Mouse (Mus musculus) neural tube, embryonic 15.5 days (tissue): ENCODE measurements around the gene Gm21970. TPM values are rescaled to one million over a fixed set of nuclear protein-coding genes. Genes with fewer than 3 reads are reported as not detected.
A peak's percentile ranks its signal among the peaks of the same experiment; 100 is the strongest.

Experiments
- ATAC-seq: fragments of 200-750 bp; cut with Nextera tagmentation; 2 replicates; pipeline ENCODE4 v1.8.0; 2017; ENCODE audit warnings: mild to moderate bottlenecking, moderate TSS enrichment, moderate library complexity; ENCODE audit not compliant: low FRiP score
- H3K27ac ChIP-seq: fragments of 300-500 bp; sonication (generic); replicated peaks from 2 replicates; pipeline ENCODE4 v1.5.1; 2015; ENCODE audit warnings: mild to moderate bottlenecking, inconsistent platforms
- H3K27me3 ChIP-seq: fragments of 300-500 bp; sonication (generic); replicated peaks from 2 replicates; pipeline ENCODE4 v1.6.1; 2015; ENCODE audit warnings: inconsistent platforms
- H3K36me3 ChIP-seq: fragments of 300-500 bp; sonication (generic); 2 replicates; pipeline ENCODE4 v1.6.1; 2015; ENCODE audit warnings: inconsistent platforms
- H3K4me1 ChIP-seq: fragments of 300-500 bp; sonication (generic); 2 replicates; pipeline ENCODE4 v1.6.1; 2015; ENCODE audit warnings: inconsistent platforms
- H3K4me2 ChIP-seq: fragments of 300-500 bp; sonication (generic); 2 replicates; pipeline ENCODE4 v1.6.1; 2015; ENCODE audit warnings: inconsistent platforms, mild to moderate bottlenecking, moderate library complexity
- H3K4me3 ChIP-seq: fragments of 300-500 bp; sonication (generic); replicated peaks from 2 replicates; pipeline ENCODE4 v1.5.1; 2015; ENCODE audit warnings: mild to moderate bottlenecking, inconsistent platforms
- H3K9ac ChIP-seq: fragments of 300-500 bp; sonication (generic); replicated peaks from 2 replicates; pipeline ENCODE4 v1.6.1; 2015; ENCODE audit warnings: mild to moderate bottlenecking, inconsistent platforms
- H3K9me3 ChIP-seq: fragments of 300-500 bp; sonication (generic); replicated peaks from 2 replicates; pipeline ENCODE4 v1.6.1; 2016; ENCODE audit warnings: inconsistent platforms
- WGBS: fragments of 180-500 bp; shearing (Covaris S2); methylation state at CpG from one replicate; pipeline ENCODE4 v1.1.7; 2015; ENCODE audit warnings: mixed read lengths; 5-methylcytosine and 5-hydroxymethylcytosine counted together
- polyA plus RNA-seq: library from polyadenylated mRNA; unstranded; fragments of >200 nt; fragmentation: Nextera tagmentation; extraction: Ambion mirVana; gene quantifications from 2 replicates; pipeline ENCODE4 v1.2.1, GENCODE M21; 2015

Gm21970 gene
- polyA plus RNA-seq, 1 experiment from 2014 or later, result not detected

GRCm38 (mm10) chr16:91356760-91357525, 34.6 kb upstream of the Gm21970 start:
- Histone ChIP-seq H3K9me3 (no peaks in the 10 kb centered on the region), H3K4me2 (no peak overlapping the region), H3K36me3 (no peaks in the 10 kb centered on the region), H3K27me3 (peaks cover 37% of the 10 kb centered on the region), H3K4me1 (peaks cover 3% of the 10 kb centered on the region; the same call in 1 of the 2 replicates), H3K27ac (no peak overlapping the region), H3K4me3 (no peak overlapping the region), H3K9ac (no peak overlapping the region)
- no peak for ATAC-seq
- 77% methylated on average over 10 of the region's 10 CpGs for WGBS

- no peak for ATAC-seq
- Histone ChIP-seq H3K36me3 (no peaks in the 10 kb centered on the region), H3K9ac (no peak overlapping the region), H3K27me3 (peaks cover 34% of the 10 kb centered on the region), H3K4me1 (peaks cover 3% of the 10 kb centered on the region; the same call in 1 of the 2 replicates), H3K4me2 (no peak overlapping the region), H3K4me3 (no peak overlapping the region), H3K9me3 (no peaks in the 10 kb centered on the region), H3K27ac (no peak overlapping the region)
- 66% methylated on average over 10 of the region's 10 CpGs for WGBS
Observed at GRCm38 (mm10) chr16:91357526-91357900, 34.0 kb upstream of the Gm21970 start.

- Histone ChIP-seq H3K27ac (no peak overlapping the region), H3K36me3 (no peaks in the 10 kb centered on the region), H3K27me3 (peaks cover 23% of the 10 kb centered on the region), H3K9me3 (no peaks in the 10 kb centered on the region), H3K4me3 (no peak overlapping the region), H3K4me2 (no peak overlapping the region), H3K9ac (no peak overlapping the region), H3K4me1 (peaks cover 6% of the 10 kb centered on the region; the same call in 1 of the 2 replicates)
- ATAC-seq, result no peak
- 35% methylated on average over 8 of the region's 8 CpGs for WGBS
Observed at GRCm38 (mm10) chr16:91358555-91358954, 33.0 kb upstream of the Gm21970 start.

GRCm38 (mm10) chr16:91359531-91359930, 32.0 kb upstream of the Gm21970 start:
- H3K4me2 ChIP-seq, result no peak overlapping the region
- no peak overlapping the region for H3K4me3 ChIP-seq
- H3K36me3 ChIP-seq, result no peaks in the 10 kb centered on the region
- H3K27me3 ChIP-seq, result peaks cover 15% of the 10 kb centered on the region; the same call in 1 of the 2 replicates
- WGBS, result 91% methylated on average over 13 of the region's 13 CpGs
- no peak for ATAC-seq
- H3K27ac ChIP-seq, result no peak overlapping the region
- no peak overlapping the region for H3K9ac ChIP-seq
- peaks cover 7% of the 10 kb centered on the region; the same call in 1 of the 2 replicates for H3K4me1 ChIP-seq
- no peaks in the 10 kb centered on the region for H3K9me3 ChIP-seq

DNA sequence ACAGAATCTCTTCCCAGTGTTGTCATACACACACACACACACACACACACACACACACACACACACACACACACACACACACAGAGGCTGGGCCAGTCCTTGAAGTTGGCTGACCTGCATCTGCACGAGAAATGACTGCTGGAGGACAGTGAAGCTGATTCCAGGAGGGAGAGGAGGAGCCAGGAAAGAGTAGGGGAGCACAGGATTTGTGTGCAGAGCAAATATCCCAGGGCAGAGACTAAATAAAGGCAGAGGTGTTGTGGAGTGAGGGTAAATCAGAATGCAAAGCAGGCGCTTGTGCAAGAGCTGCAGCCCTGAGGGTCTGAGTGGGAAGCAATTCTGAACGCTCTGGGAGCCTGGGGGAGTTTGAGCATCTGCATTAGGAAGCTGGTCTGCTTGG, 31.4 kb upstream of the Gm21970 start:
- no peak overlapping the region for H3K9ac ChIP-seq
- no peak for ATAC-seq
- no peaks in the 10 kb centered on the region for H3K36me3 ChIP-seq
- 62% methylated on average over 3 of the region's 3 CpGs for WGBS
- H3K4me1 ChIP-seq, result peaks cover 7% of the 10 kb centered on the region; the same call in 1 of the 2 replicates
- no peaks in the 10 kb centered on the region for H3K9me3 ChIP-seq
- no peak overlapping the region for H3K4me2 ChIP-seq
- H3K27ac ChIP-seq, result no peak overlapping the region
- no peak overlapping the region for H3K4me3 ChIP-seq
- H3K27me3 ChIP-seq, result peaks cover 11% of the 10 kb centered on the region; the same call in 1 of the 2 replicates

GRCm38 (mm10) chr16:91362006-91362405, 29.5 kb upstream of the Gm21970 start:
- Histone ChIP-seq H3K9ac (no peak overlapping the region), H3K9me3 (no peaks in the 10 kb centered on the region), H3K36me3 (no peaks in the 10 kb centered on the region), H3K27ac (no peak overlapping the region), H3K4me2 (no peak overlapping the region), H3K4me1 (peaks cover 7% of the 10 kb centered on the region; the same call in 1 of the 2 replicates), H3K27me3 (peaks cover 3% of the 10 kb centered on the region; the same call in 1 of the 2 replicates), H3K4me3 (no peak overlapping the region)
- 71% methylated on average over 2 of the region's 2 CpGs for WGBS
- ATAC-seq, result no peak

DNA sequence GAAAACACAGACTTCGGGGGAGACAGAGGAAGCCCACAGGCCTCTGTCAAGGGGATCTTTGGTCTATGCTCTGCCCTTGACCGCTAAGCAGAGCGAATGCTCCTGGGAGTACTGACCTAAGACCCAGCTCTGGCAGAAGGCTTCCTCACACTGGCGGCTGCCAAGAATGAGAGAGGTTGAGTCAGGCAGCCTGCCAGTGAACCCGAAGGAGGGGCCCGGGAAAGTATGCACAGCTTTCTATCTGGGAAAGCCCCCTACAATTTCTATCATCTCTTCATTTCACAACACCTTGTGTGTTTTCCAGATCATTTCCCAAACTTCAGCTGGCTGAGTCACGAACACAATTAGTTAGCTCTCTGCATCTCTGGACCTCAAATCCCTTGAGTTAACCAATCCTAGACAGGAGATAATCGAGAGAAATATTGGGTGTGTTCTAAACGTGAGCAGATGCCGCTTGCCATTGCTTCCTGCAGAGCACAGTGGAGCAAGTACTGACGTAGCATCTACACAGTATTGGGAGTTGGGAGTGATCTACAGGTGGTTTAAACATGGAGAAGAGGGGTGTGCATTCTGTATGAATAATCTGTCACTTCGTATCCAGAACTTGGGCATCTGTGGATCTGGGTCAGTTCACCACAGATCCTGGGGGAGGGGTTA, 28.8 kb upstream of the Gm21970 start:
- H3K27me3 ChIP-seq, result peaks cover 2% of the 10 kb centered on the region; the same call in 1 of the 2 replicates
- no peak overlapping the region for H3K4me2 ChIP-seq
- H3K27ac ChIP-seq, result no peak overlapping the region
- H3K4me1 ChIP-seq, result peaks cover 7% of the 10 kb centered on the region; the same call in 1 of the 2 replicates
- H3K9ac ChIP-seq, result no peak overlapping the region
- no peak for ATAC-seq
- H3K9me3 ChIP-seq, result no peaks in the 10 kb centered on the region
- H3K4me3 ChIP-seq, result no peak overlapping the region
- WGBS, result 76% methylated on average over 12 of the region's 12 CpGs
- no peaks in the 10 kb centered on the region for H3K36me3 ChIP-seq

DNA sequence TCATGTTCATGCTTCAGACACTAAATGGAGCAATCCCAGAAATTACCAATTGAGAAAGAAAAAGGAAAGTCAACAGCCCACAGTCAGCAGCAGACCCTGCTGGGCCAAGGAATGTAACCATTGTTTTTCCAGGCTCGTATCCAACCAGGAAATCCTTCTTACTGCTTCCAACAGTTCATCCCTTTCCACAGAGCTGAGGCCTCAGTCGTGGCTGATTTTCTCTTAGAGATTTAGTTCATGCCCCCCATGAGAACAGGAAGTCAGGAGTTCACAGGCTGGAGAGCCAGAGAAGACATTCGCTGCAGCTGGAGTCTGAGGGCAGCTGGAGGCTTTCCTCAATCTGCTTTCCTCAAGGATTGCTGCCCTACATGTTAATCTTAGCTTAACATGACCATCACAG, 28.0 kb upstream of the Gm21970 start:
- WGBS, result 33% methylated on average over 3 of the region's 3 CpGs
- ATAC-seq, result no peak
- Histone ChIP-seq H3K9ac (no peak overlapping the region), H3K36me3 (no peaks in the 10 kb centered on the region), H3K27me3 (no peaks in the 10 kb centered on the region), H3K9me3 (no peaks in the 10 kb centered on the region), H3K27ac (no peak overlapping the region), H3K4me2 (no peak overlapping the region), H3K4me1 (peaks cover 7% of the 10 kb centered on the region; the same call in 1 of the 2 replicates), H3K4me3 (no peak overlapping the region)

DNA sequence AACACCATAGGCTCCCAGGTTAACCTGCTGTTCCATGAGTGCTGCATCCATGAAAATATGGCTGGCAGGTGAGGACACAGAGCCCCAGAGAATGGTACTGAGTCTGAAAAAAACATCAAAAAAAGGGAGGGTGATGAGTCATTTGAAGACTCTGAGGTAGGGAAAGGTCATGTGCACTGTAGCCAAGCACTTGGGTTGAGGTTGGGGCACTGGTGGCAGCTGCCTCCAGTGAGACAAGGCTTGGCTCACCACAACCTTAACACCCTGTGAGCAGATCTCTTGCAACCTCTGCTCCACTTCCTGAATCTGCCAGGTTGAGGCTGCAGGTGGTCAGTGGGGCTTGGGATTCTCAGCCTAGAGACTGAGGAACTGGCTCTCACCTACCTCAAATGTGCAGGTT, 25.0 kb upstream of the Gm21970 start:
- H3K4me1 ChIP-seq, result 0 out of 2 replicates have a peak, but pooled peaks cover 4% of the 10 kb centered on the region
- no peak for ATAC-seq
- H3K4me2 ChIP-seq, result no peak overlapping the region
- H3K9me3 ChIP-seq, result no peaks in the 10 kb centered on the region
- no peaks in the 10 kb centered on the region for H3K27me3 ChIP-seq
- H3K27ac ChIP-seq, result no peak overlapping the region
- no peak overlapping the region for H3K4me3 ChIP-seq
- no peak overlapping the region for H3K9ac ChIP-seq
- H3K36me3 ChIP-seq, result no peaks in the 10 kb centered on the region

DNA sequence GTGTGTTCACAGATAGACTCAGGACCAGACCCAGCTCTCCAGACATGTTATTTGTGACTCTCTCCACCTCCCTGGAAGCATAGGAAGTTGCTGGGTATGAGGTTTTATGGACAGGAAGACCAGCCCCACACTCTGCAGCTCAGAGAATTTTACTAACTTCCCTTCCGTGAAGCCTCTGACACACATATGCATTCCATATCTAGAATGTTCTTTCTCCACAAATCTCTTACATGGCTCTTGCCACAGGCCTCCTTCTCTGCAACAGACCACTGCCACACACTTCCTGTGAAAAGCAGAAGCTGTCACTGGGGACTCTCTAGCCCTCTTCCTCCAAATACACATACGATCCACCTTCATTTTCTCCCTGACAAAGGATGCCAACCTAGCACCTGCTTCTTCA, 24.5 kb upstream of the Gm21970 start:
- no peak overlapping the region for H3K4me3 ChIP-seq
- H3K9me3 ChIP-seq, result no peaks in the 10 kb centered on the region
- H3K9ac ChIP-seq, result no peak overlapping the region
- no peak overlapping the region for H3K27ac ChIP-seq
- no peaks in the 10 kb centered on the region for H3K36me3 ChIP-seq
- no peak for ATAC-seq
- 87% methylated on average over 2 of the region's 2 CpGs for WGBS
- H3K4me1 ChIP-seq, result peaks cover 5% of the 10 kb centered on the region; the same call in 1 of the 2 replicates
- no peaks in the 10 kb centered on the region for H3K27me3 ChIP-seq
- H3K4me2 ChIP-seq, result no peak overlapping the region

DNA sequence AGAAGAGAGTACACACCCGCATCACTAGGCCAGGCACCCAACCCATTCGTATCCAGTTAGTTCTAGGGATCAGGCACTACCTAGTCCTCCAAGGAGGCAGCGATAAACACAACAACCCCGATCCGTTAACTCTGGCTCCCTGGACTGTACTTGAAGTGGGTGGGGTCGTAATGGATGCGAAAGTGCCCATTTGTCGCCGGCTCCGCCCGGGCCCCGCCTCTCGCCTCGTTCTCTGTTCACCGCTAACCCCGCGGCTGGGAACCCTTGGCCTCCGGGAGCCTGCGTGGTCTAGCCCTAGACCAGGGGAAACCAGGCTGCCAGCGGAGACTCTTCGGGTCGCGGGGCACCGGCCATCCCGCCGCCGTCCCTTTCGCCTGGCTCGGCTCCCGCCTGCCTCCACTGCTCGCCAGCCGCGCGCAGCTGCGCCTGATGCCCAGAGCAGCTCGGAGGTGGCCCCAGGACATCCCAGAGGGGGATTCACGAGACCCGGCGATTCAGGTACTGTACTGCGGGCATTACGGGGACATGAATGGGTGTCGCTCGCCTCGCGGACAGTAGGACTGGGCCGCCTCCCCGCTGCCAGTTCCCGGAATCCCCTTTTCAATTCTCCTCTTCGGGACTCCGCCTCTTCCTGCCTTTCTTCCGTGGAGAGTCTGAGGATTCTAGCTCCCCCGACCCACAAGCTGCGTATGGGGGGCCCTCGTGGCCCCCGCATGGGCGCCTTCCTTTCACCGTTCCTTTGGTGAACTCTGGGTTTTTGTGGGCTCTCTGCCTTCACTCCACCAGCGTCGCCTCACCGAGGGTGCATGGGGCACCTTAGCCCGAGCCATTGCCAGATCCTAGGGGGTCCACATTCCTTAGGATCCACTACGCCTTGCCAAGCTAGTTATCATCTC, 18.7 kb upstream of the Gm21970 start, which contains the start of gene Ifnar2:
Gene Ifnar2, plus strand, starts transcription at position 207 of the 896 bp plus-strand sequence.
- ATAC-seq, result peak; percentile 94
- Histone ChIP-seq H3K36me3 (no peaks in the 10 kb centered on the region), H3K9ac (peak within 1 kb of the TSS; percentile 69), H3K4me3 (peak within 1 kb of the TSS; percentile 63), H3K4me1 (peaks cover 18% of the 10 kb centered on the region), H3K9me3 (no peaks in the 10 kb centered on the region), H3K27ac (peak within 1 kb of the TSS; percentile 91), H3K27me3 (no peaks in the 10 kb centered on the region), H3K4me2 (peak within 1 kb of the TSS; percentile 74)
- WGBS, result under 1% methylated on average over 62 of the region's 62 CpGs
